Mouse (Mus musculus) brain, embryonic 14.5 days (tissue): ENCODE results near the gene 1700028P14Rik. TPM values are rescaled to one million over a fixed set of nuclear protein-coding genes. Genes with fewer than 3 reads are reported as not detected.

Source experiments
- DNase-seq: peaks from one replicate; pipeline ENCODE4 v3.0.0-alpha.2; 2011; ENCODE audit warnings: low read depth
- CTCF ChIP-seq: fragments of 200-500 bp; IDR thresholded peaks from 2 replicates; pipeline ENCODE4 v1.5.1; 2012; ENCODE audit warnings: inconsistent platforms, mild to moderate bottlenecking, moderate library complexity, borderline replicate concordance; ENCODE audit not compliant: insufficient read depth, insufficient read length; ENCODE audit errors: extremely low read depth
- POLR2A ChIP-seq: fragments of 200-500 bp; IDR thresholded peaks from 2 replicates; pipeline ENCODE4 v1.6.1; 2012; ENCODE audit warnings: mild to moderate bottlenecking, inconsistent platforms, borderline replicate concordance; ENCODE audit not compliant: poor library complexity, insufficient read depth, insufficient read length, severe bottlenecking; ENCODE audit errors: extremely low read depth
- polyA plus RNA-seq: library from polyadenylated mRNA; depleted of rRNA; stranded (reverse); fragments of >200 nt; gene quantifications from 2 replicates; pipeline ENCODE4 v1.2.3, GENCODE M21; 2012; rRNA removed

The 1700028P14Rik gene
- polyA plus RNA-seq, 1 experiment: 1.8 TPM

GRCm38 (mm10) chr19:23521071-23521470 is 131.5 kb downstream of the 1700028P14Rik start:
- no peak for DNase-seq
- TF ChIP-seq POLR2A (no peak), CTCF (no peak)

- no peak for TF ChIP-seq POLR2A
- no peak for TF ChIP-seq CTCF
- DNase-seq: no peak
Observed at GRCm38 (mm10) chr19:23520629-23521028, 132.0 kb downstream of the 1700028P14Rik start.

DNA sequence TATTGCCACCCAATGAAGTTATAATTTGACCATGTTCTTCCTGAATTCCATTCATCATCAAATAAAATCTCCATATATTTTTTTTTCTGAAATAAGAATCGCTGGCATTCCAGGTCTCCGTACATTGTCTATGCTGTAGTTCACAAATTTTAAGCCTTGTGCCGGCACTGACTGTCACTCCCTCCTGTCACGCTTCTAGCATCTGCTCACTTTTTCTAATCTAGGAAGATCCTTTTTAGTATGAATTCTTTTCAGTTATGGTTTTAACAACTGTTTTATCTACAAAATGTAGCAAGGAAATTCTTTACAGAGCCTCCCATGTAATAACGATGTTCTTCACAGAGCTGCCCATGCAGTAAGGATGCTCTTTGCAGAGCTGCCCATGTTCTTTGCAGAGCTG is 134.1 kb downstream of the 1700028P14Rik start:
- no peak for DNase-seq
- TF ChIP-seq POLR2A (no peak), CTCF (no peak)

DNA sequence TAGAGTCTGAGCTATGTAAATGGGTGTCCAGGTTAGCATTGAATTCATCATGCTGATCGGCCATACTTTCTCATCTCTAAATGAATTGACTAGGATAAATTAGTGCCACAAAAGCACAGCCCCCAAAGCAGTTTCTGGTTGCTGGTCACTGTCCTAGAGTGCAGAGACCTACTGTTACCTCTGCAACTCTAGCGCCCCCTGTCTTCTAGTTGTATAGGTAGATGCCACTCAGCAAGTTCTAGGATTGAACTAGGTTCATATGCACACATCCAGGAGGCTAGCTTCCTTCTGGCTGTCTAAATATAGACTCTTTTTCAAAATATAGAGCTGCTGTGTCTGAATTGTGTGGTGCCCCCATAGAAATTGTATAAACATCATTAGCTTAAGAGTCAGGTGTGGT is 141.3 kb downstream of the 1700028P14Rik start:
- TF ChIP-seq CTCF (peak; percentile 8; the same call in 1 of the 2 replicates), POLR2A (no peak)
- no peak for DNase-seq

Other genes with a start within 250 kb of the 1700028P14Rik start
- 0.93 and 1.4 TPM in 2 replicates for gene Mamdc2, start 204.4 kb downstream of the 1700028P14Rik start, polyA plus RNA-seq
- 4.4 and 6.4 TPM in 2 replicates for gene Ptar1, start 34.6 kb upstream of the 1700028P14Rik start, polyA plus RNA-seq
- 25.6 and 53.4 TPM in 2 replicates for gene Apba1, start 106.1 kb upstream of the 1700028P14Rik start, polyA plus RNA-seq